Mouse (Mus musculus) hindbrain, postnatal 0 days (tissue): ENCODE data around the gene Nubp1. TPM values are rescaled to one million over a fixed set of nuclear protein-coding genes. Genes with fewer than 3 reads are reported as not detected.
A peak's percentile ranks its signal among the peaks of the same experiment; 100 is the strongest.

ENCODE experiments used
- ATAC-seq: fragments of 200-750 bp; cut with Nextera tagmentation; 2 replicates; pipeline ENCODE4 v1.8.0; 2017; ENCODE audit warnings: mild to moderate bottlenecking, moderate TSS enrichment, moderate library complexity
- DNase-seq: peaks from one replicate; pipeline ENCODE4 v3.0.0-alpha.2; 2015; ENCODE audit warnings: low spot score
- H3K27ac ChIP-seq: fragments of 300-500 bp; sonication (generic); 2 replicates; pipeline ENCODE4 v1.5.1; 2014; ENCODE audit warnings: mild to moderate bottlenecking
- H3K27me3 ChIP-seq: fragments of 300-500 bp; sonication (generic); 2 replicates; pipeline ENCODE4 v1.6.1; 2014; ENCODE audit warnings: low read length, mixed read lengths; ENCODE audit not compliant: insufficient read depth
- H3K36me3 ChIP-seq: fragments of 300-500 bp; sonication (generic); 2 replicates; pipeline ENCODE4 v1.6.1; 2014; ENCODE audit warnings: low read length, mixed read lengths; ENCODE audit not compliant: insufficient read depth
- H3K4me1 ChIP-seq: fragments of 300-500 bp; sonication (generic); 2 replicates; pipeline ENCODE4 v1.6.1; 2014; ENCODE audit warnings: antibody characterized with exemption, low read length, mixed read lengths; ENCODE audit not compliant: insufficient read depth
- H3K4me2 ChIP-seq: fragments of 300-500 bp; sonication (generic); 2 replicates; pipeline ENCODE4 v1.6.1; 2014; ENCODE audit warnings: low read depth, mild to moderate bottlenecking, low read length, moderate library complexity, mixed read lengths
- H3K4me3 ChIP-seq: fragments of 300-500 bp; sonication (generic); 2 replicates; pipeline ENCODE4 v1.5.1; 2014; ENCODE audit warnings: low read length
- H3K9ac ChIP-seq: fragments of 300-500 bp; sonication (generic); replicated peaks from 2 replicates; pipeline ENCODE4 v1.6.1; 2014; ENCODE audit warnings: mild to moderate bottlenecking, low read length, moderate library complexity, mixed read lengths
- H3K9me3 ChIP-seq: fragments of 300-500 bp; sonication (generic); 2 replicates; pipeline ENCODE4 v1.6.1; 2016; ENCODE audit warnings: low read length, mixed read lengths
- CTCF ChIP-seq: IDR thresholded peaks from 2 replicates; pipeline ENCODE4 v1.5.1; 2016; ENCODE audit warnings: antibody characterized with exemption, control low read depth, low read depth
- WGBS: fragments of 180-500 bp; shearing (Covaris S2); extraction: QIAGEN DNeasy Blood & Tissue Kit; methylation state at CpG from one replicate; pipeline ENCODE4 v1.1.7; 2014; 5-methylcytosine and 5-hydroxymethylcytosine counted together
- polyA plus RNA-seq: library from polyadenylated mRNA; unstranded; fragments of >200 nt; fragmentation: Nextera tagmentation; extraction: Ambion mirVana; gene quantifications from 2 replicates; pipeline ENCODE4 v1.2.1, GENCODE M21; 2015
- total RNA-seq: library from RNA; depleted of rRNA; stranded (reverse); fragments of >200 nt; gene quantifications from 2 replicates; pipeline ENCODE4 v1.2.3, GENCODE M21; 2014

Nubp1 gene
- total and polyA plus RNA-seq, 2 experiments from 2014 or later: 29.0 to 32.4 TPM

DNA sequence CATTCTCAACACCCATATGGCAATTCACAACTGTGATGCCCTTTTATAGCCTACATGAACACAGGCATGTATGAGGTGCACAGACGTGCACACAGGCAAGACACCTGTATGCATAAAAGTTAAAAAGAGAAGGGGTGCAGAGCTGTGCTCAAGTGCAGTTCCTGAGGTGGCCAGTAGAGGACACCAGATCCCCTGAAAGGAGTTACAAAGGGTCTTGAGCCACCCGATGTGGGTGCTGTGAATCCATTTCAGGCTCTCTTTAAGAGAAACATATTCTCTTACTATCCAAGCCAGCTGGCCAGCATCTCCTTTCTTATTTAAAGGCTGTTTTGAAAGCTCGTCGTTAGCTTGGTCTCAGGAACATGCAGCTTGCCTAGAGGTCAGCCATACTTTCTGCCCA is 5.1 kb downstream of the Nubp1 start:
- H3K27ac ChIP-seq: no peak overlapping the region
- no peak overlapping the region for H3K4me2 ChIP-seq
- H3K4me1 ChIP-seq: no peaks in the 10 kb centered on the region
- H3K9me3 ChIP-seq: no peaks in the 10 kb centered on the region
- TF ChIP-seq CTCF: peak; percentile 45
- no peak overlapping the region for H3K9ac ChIP-seq
- H3K27me3 ChIP-seq: no peaks in the 10 kb centered on the region
- DNase-seq (no peak), ATAC-seq (no peak)
- WGBS: 95% methylated on average over 4 of the region's 4 CpGs
- H3K4me3 ChIP-seq: no peak overlapping the region
- peaks cover 29% of the 10 kb centered on the region for H3K36me3 ChIP-seq

DNA sequence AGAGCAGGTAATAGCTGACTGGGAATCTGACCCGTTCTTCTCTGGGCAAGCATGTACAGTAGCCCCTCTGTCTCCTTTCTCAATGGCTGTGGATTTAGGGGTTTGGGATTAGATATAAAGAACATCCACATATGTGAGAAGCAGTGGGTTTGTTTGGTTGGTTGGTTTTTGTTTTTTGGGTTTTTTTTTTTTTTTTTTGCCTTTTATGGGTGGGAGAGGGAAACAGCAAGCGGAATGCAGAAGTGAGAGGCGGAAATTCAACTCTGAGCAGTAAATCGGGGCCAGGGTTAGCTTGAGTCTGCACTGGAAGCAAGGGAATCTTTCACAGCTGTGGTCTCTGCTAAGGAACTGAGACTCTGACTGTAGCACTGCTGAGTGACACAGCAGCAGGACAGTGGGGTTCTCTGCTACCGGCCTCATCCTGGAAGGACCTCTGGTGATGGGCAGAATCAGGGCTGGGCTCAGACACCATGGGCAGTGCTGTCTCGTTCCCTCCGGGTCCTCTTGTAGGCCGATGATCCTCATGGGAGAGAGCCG is 6.0 kb downstream of the Nubp1 start:
- no peak overlapping the region for H3K4me3 ChIP-seq
- H3K9me3 ChIP-seq: no peaks in the 10 kb centered on the region
- ATAC-seq (no peak), DNase-seq (no peak)
- no peaks in the 10 kb centered on the region for H3K4me1 ChIP-seq
- H3K27ac ChIP-seq: no peak overlapping the region
- 96% methylated on average over 9 of the region's 9 CpGs for WGBS
- H3K27me3 ChIP-seq: no peaks in the 10 kb centered on the region
- TF ChIP-seq CTCF: no peak
- no peak overlapping the region for H3K4me2 ChIP-seq
- peaks cover 37% of the 10 kb centered on the region for H3K36me3 ChIP-seq
- no peak overlapping the region for H3K9ac ChIP-seq

DNA sequence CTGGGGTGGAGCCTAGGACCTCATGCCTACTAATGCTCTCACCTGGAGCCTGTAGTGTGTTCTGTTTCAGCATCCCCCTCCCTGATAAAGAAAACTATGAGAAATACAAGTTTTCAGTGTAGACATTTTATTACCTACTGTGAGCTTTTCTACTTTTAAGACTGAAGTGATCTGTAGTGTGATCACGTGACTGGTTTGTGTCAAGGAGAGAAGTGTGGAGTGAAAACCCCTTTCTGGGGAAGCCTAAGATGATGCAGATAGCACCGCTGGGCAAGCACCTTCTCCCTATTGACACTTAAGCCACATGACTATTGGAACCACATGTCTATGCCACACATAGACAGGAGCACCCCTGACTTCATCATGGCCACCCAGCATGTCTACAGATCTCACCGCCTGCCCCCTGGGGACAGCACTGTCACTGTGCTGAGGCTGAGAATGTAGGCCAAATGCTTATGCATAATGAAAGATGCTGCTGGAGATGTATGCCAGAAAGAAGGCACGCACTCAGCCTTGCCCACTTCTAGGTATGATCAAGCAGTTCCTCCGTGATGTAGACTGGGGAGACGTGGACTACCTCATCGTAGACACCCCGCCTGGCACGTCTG is 8.8 kb downstream of the Nubp1 start:
- Histone ChIP-seq H3K9ac (no peak overlapping the region), H3K9me3 (no peaks in the 10 kb centered on the region), H3K27me3 (no peaks in the 10 kb centered on the region), H3K4me1 (no peaks in the 10 kb centered on the region), H3K27ac (no peak overlapping the region), H3K36me3 (peaks cover 56% of the 10 kb centered on the region), H3K4me3 (no peak overlapping the region), H3K4me2 (no peak overlapping the region)
- DNase-seq (no peak), ATAC-seq (no peak)
- TF ChIP-seq CTCF: no peak
- 95% methylated on average over 9 of the region's 9 CpGs for WGBS

DNA sequence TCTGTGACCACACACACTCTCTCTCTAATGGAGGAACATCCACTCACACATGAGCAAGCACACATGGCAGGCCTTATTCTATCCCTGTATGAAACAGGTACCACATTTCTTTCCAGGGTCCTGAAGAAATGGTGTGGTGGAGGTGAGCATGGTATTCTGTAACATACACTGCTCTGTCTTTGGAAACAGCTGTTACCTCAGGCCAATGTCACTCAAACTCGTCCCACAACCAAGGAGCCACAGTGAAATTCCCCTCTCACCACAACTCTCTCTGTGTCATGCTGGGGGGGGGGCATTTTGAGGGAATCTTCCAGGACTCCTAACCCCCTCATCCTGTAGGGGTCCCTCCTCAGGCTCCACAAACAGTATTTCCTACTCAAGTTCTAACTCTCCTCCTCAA is 20.2 kb downstream of the Nubp1 start:
- WGBS: 88% methylated on average over 1 of the region's 1 CpGs
- no peak for ATAC-seq
- Histone ChIP-seq H3K36me3 (no peaks in the 10 kb centered on the region), H3K27me3 (no peaks in the 10 kb centered on the region), H3K27ac (no peak overlapping the region), H3K9ac (no peak overlapping the region), H3K4me2 (no peak overlapping the region), H3K9me3 (no peaks in the 10 kb centered on the region), H3K4me1 (no peaks in the 10 kb centered on the region), H3K4me3 (no peak overlapping the region)
- no peak for DNase-seq
- TF ChIP-seq CTCF: no peak

DNA sequence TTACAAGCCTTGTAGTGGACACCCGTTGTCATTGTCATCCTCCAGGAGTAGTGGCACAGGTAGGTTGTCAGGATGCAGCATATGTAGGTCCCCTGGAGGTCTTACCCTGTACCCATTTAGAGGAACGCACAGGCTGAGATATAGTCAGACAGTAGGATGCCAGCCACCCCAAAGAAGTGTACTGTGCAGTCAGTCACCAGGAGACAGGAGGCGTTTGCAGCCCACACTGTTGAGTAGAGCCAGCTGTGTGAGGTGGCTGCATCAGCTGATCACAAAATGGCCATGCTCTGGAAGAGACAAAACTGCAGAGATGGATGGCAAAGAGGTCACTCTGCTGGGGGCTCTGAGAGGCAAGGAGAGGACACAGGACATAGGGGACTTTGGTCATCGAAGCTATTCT is 20.6 kb downstream of the Nubp1 start:
- H3K4me1 ChIP-seq: no peaks in the 10 kb centered on the region
- H3K36me3 ChIP-seq: no peaks in the 10 kb centered on the region
- no peak overlapping the region for H3K4me3 ChIP-seq
- H3K27me3 ChIP-seq: no peaks in the 10 kb centered on the region
- no peak overlapping the region for H3K4me2 ChIP-seq
- WGBS: 89% methylated on average over 4 of the region's 4 CpGs
- ATAC-seq (no peak), DNase-seq (no peak)
- no peaks in the 10 kb centered on the region for H3K9me3 ChIP-seq
- no peak overlapping the region for H3K9ac ChIP-seq
- no peak overlapping the region for H3K27ac ChIP-seq
- TF ChIP-seq CTCF: no peak

DNA sequence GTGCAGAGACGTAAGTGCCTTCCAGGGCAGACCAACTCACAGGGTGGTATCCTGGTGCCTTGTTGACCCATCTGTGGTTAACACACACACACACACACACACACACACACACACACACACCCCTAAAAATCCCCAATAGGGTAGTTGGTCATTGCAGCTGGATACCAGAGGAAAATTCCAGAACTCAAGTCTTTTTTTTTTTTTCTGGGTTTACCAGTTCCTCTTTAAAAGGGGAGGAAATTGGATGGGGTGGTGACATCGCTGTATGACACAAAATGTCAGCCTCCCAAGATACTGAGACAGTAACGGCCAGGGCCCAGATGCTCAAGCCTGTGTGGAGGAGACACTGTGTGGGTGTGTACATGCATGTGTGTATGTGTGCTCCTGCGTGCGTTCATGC is 21.6 kb downstream of the Nubp1 start:
- Histone ChIP-seq H3K27ac (no peak overlapping the region), H3K9me3 (no peaks in the 10 kb centered on the region), H3K4me3 (no peak overlapping the region), H3K36me3 (no peaks in the 10 kb centered on the region), H3K9ac (no peak overlapping the region), H3K4me2 (no peak overlapping the region), H3K4me1 (no peaks in the 10 kb centered on the region), H3K27me3 (no peaks in the 10 kb centered on the region)
- no peak for DNase-seq
- no peak for TF ChIP-seq CTCF
- no peak for ATAC-seq
- WGBS: 86% methylated on average over 5 of the region's 5 CpGs

DNA sequence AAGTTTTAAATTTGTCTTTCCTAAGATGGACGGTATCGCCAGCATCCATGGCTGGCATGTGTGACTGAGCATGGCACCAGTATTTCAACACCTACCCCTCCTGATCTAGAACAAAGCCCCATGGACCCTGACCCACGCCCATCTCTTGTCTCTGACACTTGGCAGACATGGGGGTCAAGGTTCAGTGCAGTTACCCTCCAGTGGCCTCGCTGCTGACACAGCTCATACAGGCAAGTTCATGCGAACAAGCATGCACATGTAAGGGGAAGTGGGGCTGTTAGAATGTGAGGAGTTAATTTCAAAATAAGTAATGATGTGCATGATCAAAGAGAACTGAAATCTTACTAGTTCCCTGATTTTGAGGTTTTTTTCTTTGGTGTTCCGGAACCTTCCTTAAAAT is 24.4 kb downstream of the Nubp1 start:
- DNase-seq (no peak), ATAC-seq (no peak)
- Histone ChIP-seq H3K4me2 (no peak overlapping the region), H3K27ac (no peak overlapping the region), H3K9me3 (no peaks in the 10 kb centered on the region), H3K36me3 (no peaks in the 10 kb centered on the region), H3K9ac (no peak overlapping the region), H3K27me3 (no peaks in the 10 kb centered on the region), H3K4me3 (no peak overlapping the region), H3K4me1 (no peaks in the 10 kb centered on the region; the same call in 1 of the 2 replicates)
- TF ChIP-seq CTCF: no peak
- 85% methylated on average over 6 of the region's 6 CpGs for WGBS
